Mouse (Mus musculus) frontal cortex, adult (tissue): ENCODE data around the gene Zfp523.
"Not testable (repeated sequence)": the region's sequence is repeated elsewhere in the genome, so short reads cannot be mapped to it uniquely, and the experiment has no call there.

Experiments used
- ATAC-seq: cut with Nextera tagmentation; 2 replicates; pipeline ENCODE4 v1.9.2; 2017; ENCODE audit warnings: mild to moderate bottlenecking, moderate library complexity, mixed read lengths; ENCODE audit not compliant: low TSS enrichment

Zfp523 gene

DNA sequence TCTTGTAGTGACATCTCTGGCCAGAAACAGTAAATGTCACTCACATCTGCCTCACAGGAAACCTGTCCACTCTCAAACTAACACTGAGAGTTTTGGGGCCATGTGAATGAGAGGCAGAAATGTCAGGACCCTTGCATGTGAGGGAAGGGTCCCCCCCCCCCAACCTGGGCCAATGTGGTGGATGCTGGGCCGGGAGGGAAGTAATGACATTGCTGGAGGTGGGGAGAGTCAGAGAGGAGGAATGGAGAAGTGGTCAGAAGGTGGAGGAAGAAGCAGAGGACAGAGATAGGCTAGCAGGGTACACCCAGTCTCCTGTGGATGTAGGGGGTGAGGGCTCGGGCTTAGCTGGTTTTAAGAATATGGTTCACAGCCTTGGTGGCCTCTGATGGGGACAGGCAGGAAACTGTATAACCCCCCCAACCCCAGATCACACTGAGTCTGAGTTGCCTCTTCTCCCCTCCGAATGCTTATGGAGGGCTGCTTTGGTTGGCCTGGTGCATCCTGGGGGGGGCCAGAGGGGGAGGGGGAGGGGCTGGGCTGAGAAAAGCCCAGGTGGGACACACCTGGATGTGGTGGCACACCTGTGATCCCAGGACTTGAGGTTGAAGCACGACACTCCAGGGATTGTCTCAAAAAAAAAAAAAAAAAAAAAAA is 32.7 kb downstream of the Zfp523 start:
- ATAC-seq: no peak

DNA sequence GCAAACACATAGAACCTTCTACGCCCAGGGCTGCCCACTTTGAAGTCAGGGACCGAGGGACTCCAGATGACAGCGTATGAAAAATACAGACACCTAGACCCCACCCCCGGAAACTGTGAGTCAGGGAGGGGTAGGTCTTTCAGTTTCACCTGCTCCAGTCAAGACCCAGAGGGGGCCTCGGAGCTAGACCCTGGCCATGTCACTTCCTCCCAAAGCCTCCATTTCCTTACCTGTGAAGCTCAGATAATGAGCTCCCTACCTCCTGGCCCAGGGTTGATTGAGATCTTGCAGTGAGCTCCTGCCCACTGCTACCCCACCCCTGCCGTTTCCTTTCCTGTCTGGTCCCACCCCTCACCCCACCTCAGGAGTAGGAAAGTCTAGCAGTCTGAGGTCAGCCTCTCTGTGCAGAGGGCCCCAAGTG is 35.0 kb downstream of the Zfp523 start:
- no peak for ATAC-seq

DNA sequence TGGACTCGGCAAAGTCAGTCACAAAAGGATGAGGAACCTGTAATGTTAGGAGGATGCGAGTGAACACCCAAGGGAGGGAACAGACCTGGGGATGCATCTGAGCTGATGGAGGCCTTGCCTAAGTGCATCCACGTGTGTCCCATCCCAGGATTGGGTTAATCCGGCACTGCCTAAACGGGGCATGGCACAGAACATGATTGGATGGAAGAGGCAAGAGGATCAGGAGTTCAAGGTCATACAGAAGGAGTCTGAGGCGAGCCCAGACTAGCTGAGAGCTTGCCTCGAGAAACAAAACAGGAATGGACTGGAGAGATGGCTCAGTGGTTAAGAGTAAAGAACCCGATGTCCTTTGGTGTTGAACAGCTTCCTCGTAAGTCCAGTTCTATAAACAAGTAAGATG is 35.5 kb downstream of the Zfp523 start:
- no peak for ATAC-seq

DNA sequence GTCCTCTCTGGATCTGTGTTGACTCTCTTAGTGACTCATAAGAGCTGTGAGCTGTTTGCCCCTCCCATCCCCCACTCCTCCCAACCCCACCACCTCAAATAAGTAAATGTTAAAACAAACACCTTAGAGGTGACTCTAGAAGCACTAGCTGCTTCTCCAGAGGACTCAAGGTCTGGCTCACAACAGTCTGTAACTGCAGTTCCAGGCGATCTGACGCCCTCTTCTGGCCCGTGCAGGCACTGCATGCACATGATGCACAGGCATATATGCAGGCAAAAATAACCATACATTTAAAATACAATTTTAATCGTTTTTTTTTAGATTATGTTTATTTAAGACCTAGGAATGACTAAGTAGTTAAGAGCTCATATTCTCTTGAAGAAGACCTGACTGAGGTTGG is 36.3 kb downstream of the Zfp523 start:
- no peak for ATAC-seq

DNA sequence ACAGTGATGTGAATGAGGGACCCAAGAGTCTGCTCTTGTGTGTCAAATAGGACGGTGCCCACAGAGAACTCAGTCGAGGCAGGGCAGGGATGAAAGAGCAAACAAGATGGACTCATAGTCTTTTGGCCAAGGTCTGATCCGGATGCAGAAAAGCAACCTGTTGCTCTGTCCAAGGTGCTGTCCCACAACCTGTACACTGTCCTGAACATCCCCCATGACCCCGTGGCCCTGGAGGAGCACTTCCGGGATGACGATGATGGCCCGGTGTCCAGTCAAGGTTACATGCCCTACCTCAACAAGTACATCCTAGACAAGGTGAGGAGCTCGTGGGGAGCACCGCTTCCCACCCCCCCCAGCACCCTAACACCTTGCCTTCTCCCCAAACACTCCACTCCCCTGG is 39.9 kb downstream of the Zfp523 start:
- no peak for ATAC-seq

DNA sequence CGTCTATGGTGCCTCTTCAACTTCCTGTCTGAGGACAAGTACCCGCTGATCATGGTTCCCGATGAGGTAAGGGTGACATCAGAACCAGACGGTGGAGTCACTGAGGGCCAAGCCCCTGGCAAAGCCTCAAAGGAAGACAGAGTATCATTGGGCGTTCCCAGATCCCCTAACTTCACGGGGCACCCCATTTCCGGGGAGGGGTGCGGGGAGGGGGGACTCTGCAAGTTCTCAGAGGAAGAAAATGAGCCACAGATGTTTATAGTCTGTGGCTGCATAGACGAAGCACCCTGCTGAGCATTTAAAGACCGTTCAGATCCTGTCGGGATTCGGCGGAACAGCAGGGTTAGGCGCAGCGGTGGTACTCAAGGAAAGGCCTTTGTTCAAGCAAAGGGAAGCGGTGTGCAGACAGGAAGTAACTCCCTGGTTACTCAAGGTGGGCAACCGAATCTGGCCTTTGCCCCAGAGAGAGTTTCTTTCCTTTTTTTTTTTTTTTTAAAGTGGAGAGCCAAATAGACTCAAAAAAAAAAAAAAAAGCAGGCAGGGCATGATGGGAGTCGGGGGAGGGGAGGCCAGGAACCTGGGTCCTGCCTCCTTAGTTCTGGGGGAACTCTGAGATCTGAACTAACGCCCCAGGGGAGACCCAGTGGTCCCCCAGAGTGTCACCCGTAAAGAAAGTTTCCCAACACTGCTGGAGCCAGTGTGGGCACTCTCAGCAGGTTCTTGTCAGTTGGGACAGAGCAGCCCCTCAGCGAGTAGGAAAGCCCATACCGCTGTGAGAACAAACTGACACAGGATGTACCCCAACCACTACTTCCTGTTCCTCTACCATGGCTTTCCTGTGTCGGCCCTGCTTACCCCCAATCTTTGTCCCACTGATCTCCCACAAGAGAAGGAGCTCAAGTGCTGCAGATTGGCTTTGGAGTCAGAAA is 41.1 kb downstream of the Zfp523 start:
- ATAC-seq: no peak

DNA sequence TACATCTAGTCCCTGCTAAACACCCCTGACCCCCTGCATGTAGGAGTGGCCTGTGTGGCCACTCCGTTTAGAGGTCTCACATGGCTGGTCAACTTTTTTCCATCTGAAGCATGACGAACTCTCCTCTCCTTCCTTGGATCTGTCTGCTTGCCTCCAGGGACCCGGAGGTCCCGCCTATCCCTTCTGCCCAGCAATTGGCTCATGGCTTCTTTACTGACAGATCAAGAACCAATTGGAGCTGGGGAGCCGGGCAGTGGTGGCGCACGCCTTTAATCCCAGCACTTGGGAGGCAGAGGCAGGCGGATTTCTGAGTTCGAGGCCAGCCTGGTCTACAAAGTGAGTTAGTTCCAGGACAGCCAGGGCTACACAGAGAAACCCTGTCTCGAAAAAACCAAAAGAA is 45.5 kb downstream of the Zfp523 start:
- not testable (repeated sequence) for ATAC-seq

DNA sequence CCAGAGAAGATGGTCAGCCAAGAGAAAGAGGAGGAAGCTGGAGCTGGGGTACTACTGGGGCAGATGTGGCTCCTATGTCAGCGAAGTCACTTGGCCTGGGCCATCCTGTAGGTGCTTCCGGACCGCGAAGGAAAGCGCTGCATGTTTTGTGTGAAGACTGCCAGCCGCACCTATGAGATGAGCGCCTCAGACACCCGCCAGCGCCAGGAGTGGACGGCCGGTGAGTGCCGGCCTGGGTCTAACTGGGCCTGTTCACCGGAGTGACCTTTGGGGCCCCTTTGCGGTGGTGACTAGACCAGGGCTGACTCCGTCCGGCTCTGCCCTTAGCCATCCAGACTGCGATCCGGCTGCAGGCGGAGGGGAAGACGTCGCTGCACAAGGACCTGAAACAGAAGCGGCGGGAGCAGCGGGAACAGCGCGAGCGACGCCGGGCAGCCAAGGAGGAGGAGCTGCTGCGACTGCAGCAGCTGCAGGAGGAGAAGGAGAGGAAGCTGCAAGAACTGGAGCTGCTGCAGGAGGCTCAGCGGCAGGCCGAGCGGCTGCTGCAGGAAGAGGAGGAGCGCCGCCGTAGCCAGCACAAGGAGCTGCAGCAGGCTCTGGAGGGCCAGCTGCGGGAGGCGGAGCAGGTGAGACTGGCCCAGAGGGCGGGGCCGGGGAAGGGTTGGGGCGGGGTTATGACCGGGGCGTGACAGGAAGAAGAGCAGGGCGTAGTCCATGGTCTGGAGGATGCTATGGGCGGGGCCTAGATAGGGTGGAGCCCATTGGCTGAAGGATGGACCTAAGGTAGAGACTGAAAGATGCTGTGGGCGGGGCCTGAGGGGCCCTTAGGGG is 46.8 kb downstream of the Zfp523 start:
- peak; percentile 76 for ATAC-seq

DNA sequence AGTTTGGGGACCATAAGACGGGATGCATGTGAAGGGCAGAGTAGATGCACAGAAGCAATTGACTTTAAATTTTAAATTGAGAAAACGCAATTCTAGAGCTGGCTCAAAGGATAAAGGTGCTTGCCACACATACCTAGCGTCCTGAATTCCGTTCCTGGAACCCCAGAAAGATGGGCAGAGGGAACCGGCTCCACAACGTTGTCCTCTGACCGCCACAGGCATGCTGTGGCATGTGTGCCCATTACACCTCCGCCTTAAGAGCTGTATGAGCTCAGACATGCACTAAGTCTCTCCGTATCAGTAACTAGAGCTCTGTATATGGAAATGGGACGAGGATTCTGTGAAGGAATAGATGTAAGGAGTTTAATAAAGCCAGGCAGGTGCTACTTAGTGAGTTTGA is 47.7 kb downstream of the Zfp523 start:
- no peak for ATAC-seq

DNA sequence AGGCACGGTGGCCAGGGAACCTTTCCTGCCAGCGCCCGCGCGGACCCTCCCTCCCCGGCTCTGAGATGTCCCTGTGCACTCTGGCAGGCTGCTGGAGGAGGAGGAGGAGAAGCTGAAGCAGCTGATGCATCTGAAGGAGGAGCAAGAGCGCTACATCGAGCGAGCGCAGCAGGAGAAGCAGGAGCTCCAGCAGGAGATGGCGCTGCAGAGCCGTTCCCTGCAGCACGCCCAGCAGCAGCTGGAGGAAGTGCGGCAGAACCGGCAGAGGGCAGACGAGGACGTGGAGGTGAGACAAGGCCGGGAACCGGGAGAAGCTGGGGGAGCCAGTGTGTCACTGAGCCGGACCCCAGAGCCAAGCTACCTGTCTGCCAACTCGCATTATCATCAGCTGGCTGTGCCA is 49.1 kb downstream of the Zfp523 start:
- ATAC-seq: peak; percentile 85

DNA sequence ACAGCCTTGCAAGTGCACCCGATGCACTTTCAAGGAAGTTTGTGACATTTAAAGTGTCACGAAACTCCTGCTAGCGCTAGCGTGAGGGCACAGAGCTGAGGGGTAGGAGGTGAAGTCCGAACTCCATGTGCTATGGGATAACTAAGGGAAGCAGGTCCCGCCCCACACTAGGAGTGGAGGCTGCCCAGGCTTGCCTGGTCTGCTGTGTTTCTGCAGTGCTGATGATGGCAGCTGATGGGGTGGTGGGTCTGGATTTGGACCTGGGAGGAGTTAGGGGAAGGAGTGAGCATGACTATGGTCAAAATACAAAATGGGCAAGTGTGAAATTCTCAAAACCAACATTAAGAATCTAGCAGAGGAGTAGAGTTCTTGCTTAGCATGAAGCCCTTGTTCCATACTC is 53.6 kb downstream of the Zfp523 start:
- no peak for ATAC-seq

DNA sequence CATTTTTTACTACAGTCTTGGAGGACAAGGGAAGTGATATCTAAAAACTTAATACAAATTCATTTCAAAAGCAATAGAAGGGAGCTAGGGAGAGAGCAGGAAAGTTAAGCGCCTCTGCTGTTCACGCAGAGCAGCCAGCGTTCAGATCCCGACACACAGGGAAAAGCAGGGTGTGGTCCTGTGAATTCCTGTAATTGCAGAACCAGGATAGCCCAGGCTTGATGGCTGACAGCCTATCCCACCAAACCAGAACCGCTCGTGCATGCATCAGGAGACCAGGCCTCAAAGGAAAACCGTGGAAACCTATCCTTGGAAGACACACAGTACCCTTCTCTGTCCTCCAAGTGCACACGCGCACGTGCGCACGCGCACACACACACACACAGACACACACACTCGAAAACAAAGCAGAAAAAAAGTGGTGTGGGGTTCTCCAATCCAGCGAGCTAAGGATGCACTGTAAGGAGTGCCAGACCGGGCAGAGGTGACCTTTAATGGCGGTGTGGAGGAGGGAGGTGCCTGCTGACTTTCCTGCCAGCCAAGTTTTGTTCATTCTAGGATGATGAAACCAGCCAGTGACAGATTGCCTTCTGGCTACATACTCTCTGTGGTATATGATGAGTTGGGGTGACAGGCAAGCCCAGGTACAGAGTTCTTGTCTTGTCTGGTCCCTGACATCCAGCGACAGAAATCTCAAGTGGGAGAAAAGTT is 54.3 kb downstream of the Zfp523 start:
- no peak for ATAC-seq

DNA sequence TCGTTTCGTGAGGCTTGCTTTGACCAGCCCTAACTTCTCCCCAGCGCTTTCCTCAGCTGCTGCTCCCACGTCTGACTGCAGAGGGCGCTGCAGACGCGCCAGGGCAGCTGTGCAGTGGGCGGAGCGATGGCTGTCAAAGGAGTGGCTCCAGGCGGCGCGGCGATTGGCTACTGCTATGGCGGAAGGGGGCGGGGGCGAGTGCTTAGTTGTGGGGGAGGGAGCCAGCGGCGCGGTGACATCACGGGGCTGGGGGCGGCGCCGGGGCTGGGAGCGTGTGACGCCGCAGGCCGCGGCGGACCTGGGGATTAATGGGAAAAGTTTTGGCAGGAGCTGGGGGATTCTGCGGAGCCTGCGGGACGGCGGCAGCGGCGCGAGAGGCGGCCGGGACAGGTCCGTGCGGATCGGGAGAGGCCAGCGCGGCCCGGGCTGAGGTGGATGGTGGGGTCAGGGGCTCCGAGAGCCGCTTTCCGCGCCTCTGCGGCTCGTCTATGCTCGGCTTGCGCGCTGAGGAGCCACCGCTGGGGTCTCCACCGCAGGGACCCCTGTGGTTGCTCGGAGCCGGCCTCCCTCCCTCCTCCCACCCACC is 55.6 kb downstream of the Zfp523 start, which contains the start of gene Ppard:
TSS of gene Ppard (plus strand) at position 226 of the 586 bp plus-strand sequence.
- peak; percentile 91 for ATAC-seq

DNA sequence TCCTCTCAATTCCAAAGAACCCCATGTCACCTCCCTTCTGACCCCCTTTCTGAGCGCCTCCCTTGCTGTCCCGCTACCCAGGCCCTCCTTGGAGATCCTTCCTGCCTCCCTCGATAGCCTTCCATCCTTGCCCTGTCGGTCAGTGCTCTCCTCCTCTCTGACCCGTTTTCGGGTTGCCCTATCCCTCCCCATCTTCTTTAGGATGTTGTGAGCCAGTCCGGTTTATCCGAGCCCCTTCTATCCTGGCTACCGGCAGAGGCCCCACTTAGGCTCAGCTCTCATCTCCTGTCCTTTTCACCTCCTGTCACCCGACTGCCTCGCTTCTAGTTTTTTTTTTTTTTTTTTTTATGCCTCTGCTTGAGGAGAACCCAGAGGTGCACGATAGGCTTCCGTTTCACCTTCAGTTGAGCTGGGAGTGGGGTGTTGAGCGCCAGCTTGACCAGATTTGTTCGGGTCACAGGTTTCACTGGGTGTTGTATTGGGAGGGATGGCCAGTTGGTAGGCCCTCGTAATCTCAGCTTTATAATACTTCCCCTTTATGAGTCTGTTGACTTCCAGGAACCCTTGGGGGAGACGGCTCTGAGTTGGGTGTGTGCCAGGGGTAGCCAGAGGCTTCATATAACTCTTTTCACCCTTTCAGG is 56.3 kb downstream of the Zfp523 start:
- ATAC-seq: no peak

DNA sequence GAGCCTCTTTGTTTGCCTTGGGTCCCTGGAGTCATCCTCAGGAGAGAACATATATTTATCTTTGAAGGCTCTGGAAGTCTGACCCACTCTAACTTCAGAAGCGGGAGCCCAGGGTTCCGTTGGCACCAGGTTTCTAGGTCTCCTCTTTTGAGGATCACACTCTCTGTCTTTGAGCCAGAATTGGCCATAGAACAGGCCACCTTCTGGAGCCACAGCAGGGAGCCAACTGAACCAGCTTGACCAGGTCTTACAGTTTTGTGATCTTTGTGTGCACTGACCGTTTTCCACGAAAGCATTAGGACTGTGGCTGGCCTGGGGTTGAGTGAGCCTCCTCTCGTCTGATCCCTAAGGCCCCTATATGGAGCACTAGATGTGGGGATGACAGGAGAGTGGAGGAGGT is 57.7 kb downstream of the Zfp523 start:
- ATAC-seq: no peak

DNA sequence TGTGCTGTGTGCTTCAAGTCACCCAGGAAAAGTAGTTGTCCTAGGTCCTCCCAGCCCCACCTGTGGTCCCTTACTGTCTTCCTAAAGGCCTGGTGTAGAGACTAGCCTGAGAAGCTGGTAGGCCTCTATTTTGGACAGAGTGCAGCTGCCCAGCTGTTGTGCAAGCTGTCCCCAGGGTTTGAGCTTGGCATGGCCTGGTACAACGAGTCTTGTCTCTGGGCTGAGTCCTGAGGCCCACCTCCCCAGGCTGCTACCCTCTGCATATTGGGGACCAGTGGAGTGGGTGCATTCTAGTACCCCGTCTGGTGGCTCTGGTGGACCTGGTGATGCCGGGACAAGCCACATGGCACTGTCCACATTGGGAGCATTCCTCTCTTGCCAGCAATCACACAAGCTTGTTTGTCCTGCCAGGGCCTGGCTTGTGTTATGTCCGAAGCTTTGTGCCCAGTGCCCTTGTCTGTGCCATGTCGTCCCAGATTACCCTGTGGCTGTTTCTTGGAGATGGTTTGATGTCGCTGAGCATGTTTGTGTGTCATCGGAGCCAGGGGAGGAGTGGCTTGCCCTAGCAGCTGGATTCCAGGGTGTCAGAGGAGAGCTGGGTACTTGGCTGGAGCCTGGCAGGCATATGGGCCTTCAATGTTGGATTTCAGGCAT is 59.2 kb downstream of the Zfp523 start:
- ATAC-seq: no peak

DNA sequence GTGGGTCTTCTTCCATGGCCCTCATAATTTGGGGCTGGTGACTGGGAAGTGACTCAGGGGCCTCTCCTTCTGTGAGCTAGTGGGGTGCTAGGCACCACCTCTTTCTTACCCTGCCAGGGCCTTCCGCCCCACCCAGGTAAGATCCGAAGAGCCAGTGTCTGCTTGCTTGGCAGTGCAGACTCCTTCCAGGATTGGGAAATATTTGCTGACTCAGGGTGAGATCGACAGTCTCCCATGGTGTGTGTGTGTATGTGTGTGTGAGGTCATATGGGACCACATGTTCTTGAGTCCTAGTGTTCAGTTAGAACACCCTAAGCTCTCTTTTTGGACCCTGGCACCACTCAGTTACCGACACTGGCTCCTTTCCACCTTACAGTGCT is 59.7 kb downstream of the Zfp523 start:
- no peak for ATAC-seq

DNA sequence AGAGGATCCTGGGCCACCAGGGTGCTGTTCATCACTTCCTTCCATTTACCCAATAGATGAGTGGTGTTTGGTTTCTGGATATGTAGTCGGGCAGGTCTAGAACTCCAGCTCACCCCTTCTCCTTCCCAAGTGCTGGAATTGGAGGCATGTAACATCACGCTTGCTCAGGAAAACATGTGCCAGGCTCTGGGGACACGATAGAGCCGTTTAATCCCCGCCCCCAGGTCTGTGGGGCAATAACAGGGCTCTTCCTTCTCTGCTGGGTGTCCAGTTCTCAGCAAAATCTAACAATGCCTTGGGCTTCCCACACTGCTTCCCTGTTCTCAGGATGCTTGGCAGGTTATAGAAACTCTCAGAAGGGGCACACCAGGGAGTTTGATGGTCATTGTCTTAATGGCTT is 60.4 kb downstream of the Zfp523 start:
- ATAC-seq: no peak

DNA sequence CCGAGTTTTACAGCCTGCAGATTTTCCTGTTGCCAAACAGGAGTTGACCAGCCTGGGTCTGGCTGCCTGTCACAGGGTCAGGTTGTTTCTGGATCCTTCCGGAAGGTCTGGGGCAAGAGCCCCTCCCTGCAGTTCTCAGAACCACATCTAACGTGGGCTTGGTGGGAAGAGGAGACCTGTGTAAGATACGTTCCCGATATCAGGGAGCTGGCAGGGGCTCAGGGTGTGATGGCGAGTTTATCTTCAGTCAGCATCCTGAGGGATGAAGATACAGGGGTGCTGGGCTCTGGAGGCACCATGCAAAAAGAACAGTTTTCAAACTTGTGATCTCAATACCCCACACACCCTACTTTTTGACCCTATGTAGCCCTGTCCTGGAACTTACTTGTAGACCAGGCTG is 60.9 kb downstream of the Zfp523 start:
- ATAC-seq: no peak

DNA sequence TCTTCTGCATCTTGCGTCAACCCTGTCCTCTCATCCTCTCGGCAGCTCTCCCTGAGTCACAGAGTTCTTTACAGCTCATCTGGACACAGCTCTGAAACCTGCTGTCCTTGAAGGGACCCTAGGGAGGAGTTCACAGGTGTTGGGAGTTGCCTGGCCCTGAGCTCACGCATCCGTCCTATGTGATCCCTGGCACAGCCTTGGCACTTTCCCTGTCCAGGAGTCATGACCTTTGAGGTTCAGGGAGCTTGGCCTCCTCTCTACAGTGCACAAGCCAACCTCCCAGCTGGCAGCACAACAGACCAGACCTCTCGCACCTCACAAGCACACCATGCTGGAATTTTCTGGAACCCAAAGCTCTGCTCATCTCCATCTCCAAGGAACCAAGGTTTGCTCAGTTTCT is 63.9 kb downstream of the Zfp523 start:
- ATAC-seq: no peak
